Mouse (Mus musculus) midbrain, embryonic 10.5 days (tissue): ENCODE data around the gene Sdr42e1. TPM values are rescaled to one million over a fixed set of nuclear protein-coding genes. Genes with fewer than 3 reads are reported as not detected.

Experiments
- DNase-seq: peaks from one replicate; pipeline ENCODE4 v3.0.0-alpha.2; 2017; ENCODE audit warnings: low spot score
- H3K27ac ChIP-seq: fragments of 300-500 bp; sonication (generic); replicated peaks from 2 replicates; pipeline ENCODE4 v1.5.1; 2016; ENCODE audit warnings: mild to moderate bottlenecking
- H3K27me3 ChIP-seq: fragments of 300-500 bp; sonication (generic); 2 replicates; pipeline ENCODE4 v1.6.1; 2016; ENCODE audit warnings: low read depth, mild to moderate bottlenecking; ENCODE audit not compliant: poor library complexity, severe bottlenecking
- H3K36me3 ChIP-seq: fragments of 300-500 bp; sonication (generic); 2 replicates; pipeline ENCODE4 v1.6.1; 2016; ENCODE audit warnings: mild to moderate bottlenecking, moderate library complexity
- H3K4me1 ChIP-seq: fragments of 300-500 bp; sonication (generic); 2 replicates; pipeline ENCODE4 v1.6.1; 2016
- H3K4me3 ChIP-seq: fragments of 300-500 bp; sonication (generic); 2 replicates; pipeline ENCODE4 v1.5.1; 2016; ENCODE audit warnings: mild to moderate bottlenecking, moderate library complexity
- H3K9me3 ChIP-seq: fragments of 300-500 bp; sonication (generic); replicated peaks from 2 replicates; pipeline ENCODE4 v1.6.1; 2016; ENCODE audit warnings: mild to moderate bottlenecking
- WGBS: fragments of 180-500 bp; shearing (Covaris S2); methylation state at CpG from one replicate; pipeline ENCODE4 v1.1.7; 2016; 5-methylcytosine and 5-hydroxymethylcytosine counted together
- polyA plus RNA-seq: library from polyadenylated mRNA; unstranded; fragments of >200 nt; fragmentation: Nextera tagmentation; extraction: Ambion mirVana; gene quantifications from 2 replicates; pipeline ENCODE4 v1.2.1, GENCODE M21; 2016

The Sdr42e1 gene
- polyA plus RNA-seq, 1 experiment from 2014 or later, result 0.46 TPM

- no peak for DNase-seq
- H3K4me1 ChIP-seq, result no peaks in the 10 kb centered on the region
- H3K36me3 ChIP-seq, result no peaks in the 10 kb centered on the region
- H3K27me3 ChIP-seq, result no peaks in the 10 kb centered on the region
- no peak overlapping the region for H3K27ac ChIP-seq
- H3K4me3 ChIP-seq, result no peak overlapping the region
- 0 out of 2 replicates have a peak, but pooled peaks cover 3% of the 10 kb centered on the region for H3K9me3 ChIP-seq
- 80% methylated on average over 5 of the region's 5 CpGs for WGBS
Observed at GRCm38 (mm10) chr8:117646440-117646839, 27.0 kb downstream of the Sdr42e1 start.

DNA sequence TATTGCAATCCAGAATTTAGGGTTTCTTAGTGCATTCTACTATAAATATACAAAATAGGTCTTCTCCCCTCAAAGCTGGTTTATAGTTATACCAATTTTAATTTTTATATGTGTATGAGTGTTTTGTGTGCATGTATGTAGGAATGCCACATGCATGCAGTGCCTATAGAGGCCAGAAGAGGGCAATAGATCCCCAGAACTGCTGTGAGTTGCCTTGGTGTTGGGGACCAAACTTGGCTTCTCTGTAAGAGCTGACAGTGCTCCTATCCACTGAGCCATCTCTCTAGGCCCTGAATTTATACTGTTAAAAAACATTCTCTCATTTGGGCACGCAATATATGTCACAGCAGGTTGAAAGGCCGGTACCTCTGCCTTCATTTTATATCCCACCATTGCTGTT is 27.5 kb downstream of the Sdr42e1 start:
- H3K36me3 ChIP-seq, result no peaks in the 10 kb centered on the region
- 49% methylated on average over 2 of the region's 2 CpGs for WGBS

DNA sequence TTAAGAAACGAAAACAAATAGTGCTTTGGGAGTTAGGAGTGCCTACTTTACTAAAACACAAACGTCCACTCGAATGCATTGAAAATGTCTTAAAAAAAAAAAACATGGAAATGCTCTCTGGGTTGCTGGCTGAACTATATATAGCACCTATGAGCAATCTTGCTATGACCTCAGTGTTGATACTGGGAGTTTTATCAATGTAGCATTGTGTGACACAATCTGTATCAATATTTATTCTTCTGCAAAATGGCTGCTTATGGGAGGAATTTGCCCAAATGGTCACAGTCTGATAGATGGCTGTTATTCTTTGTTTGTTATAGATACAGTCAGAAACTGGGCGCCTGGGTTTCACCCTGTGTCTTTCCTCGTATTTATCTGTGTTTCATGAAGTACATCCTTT is 28.0 kb downstream of the Sdr42e1 start:
- Histone ChIP-seq H3K4me1 (no peaks in the 10 kb centered on the region), H3K9me3 (0 out of 2 replicates have a peak, but pooled peaks cover 9% of the 10 kb centered on the region), H3K36me3 (no peaks in the 10 kb centered on the region), H3K27me3 (no peaks in the 10 kb centered on the region), H3K27ac (no peak overlapping the region), H3K4me3 (no peak overlapping the region)
- DNase-seq, result no peak
- 69% methylated on average over 5 of the region's 5 CpGs for WGBS

More for the DNA sequence above, 27.5 kb downstream of the Sdr42e1 start:
- Histone ChIP-seq H3K27me3 (no peaks in the 10 kb centered on the region), H3K27ac (no peak overlapping the region), H3K9me3 (0 out of 2 replicates have a peak, but pooled peaks cover 8% of the 10 kb centered on the region), H3K4me1 (no peaks in the 10 kb centered on the region), H3K4me3 (no peak overlapping the region)
- DNase-seq, result peak; percentile 42

DNA sequence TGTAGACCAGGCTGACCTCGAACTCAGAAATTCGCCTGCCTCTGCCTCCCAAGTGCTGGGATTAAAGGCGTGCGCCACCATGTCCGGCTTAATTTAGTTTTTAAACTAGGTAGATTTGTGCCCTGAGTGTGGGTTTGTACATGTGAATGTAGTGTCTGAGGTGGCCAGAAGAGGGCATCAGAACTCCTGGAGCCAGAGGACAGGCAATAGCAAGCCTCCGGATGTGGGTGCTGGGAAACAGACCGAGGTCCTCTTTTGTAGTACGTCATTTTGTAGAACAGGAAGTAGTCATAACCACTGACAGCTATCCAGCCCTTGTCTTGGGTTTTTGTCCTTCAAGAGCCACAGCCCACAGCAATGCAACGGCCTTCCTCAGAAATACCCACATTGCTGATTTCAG is 33.9 kb downstream of the Sdr42e1 start:
- H3K27ac ChIP-seq, result no peak overlapping the region
- H3K36me3 ChIP-seq, result no peaks in the 10 kb centered on the region
- 0 out of 2 replicates have a peak, but pooled peaks cover 16% of the 10 kb centered on the region for H3K9me3 ChIP-seq
- no peaks in the 10 kb centered on the region for H3K4me1 ChIP-seq
- 93% methylated on average over 9 of the region's 9 CpGs for WGBS
- no peaks in the 10 kb centered on the region for H3K27me3 ChIP-seq
- H3K4me3 ChIP-seq, result no peak overlapping the region
- no peak for DNase-seq

DNA sequence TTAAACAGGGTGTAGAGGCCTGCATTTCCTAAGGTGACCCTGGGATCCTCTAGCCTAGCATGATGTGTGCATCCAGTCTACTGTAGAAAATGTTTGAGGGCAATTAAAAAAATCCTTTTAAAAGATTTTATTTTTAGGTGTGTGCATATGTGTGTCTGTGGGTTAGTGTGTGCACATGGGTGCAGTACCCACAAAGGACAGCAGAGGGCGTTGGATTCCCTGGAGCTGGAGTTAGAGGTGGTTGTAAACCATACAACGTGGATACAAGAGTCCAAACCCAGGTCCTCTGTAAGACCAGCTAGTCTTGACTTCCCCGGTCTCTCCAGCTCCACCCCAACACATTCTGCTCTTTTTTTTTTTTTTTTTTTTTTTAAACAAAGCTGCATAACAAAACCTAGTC is 36.0 kb downstream of the Sdr42e1 start:
- 68% methylated on average over 3 of the region's 3 CpGs for WGBS
- Histone ChIP-seq H3K27me3 (no peaks in the 10 kb centered on the region), H3K27ac (no peak overlapping the region), H3K9me3 (0 out of 2 replicates have a peak, but pooled peaks cover 16% of the 10 kb centered on the region), H3K4me1 (no peaks in the 10 kb centered on the region), H3K4me3 (no peak overlapping the region), H3K36me3 (no peaks in the 10 kb centered on the region)
- DNase-seq, result no peak

GRCm38 (mm10) chr8:117634406-117634805 is 39.1 kb downstream of the Sdr42e1 start:
- no peak overlapping the region for H3K27ac ChIP-seq
- no peak for DNase-seq
- 0 out of 2 replicates have a peak, but pooled peaks cover 7% of the 10 kb centered on the region for H3K9me3 ChIP-seq
- no peaks in the 10 kb centered on the region for H3K36me3 ChIP-seq
- no peaks in the 10 kb centered on the region for H3K27me3 ChIP-seq
- H3K4me1 ChIP-seq, result no peaks in the 10 kb centered on the region
- WGBS, result 85% methylated on average over 7 of the region's 7 CpGs
- no peak overlapping the region for H3K4me3 ChIP-seq

- 0 out of 2 replicates have a peak, but pooled peaks cover 7% of the 10 kb centered on the region for H3K9me3 ChIP-seq
- DNase-seq, result no peak
- WGBS, result 84% methylated on average over 5 of the region's 5 CpGs
- no peaks in the 10 kb centered on the region for H3K27me3 ChIP-seq
- H3K36me3 ChIP-seq, result no peaks in the 10 kb centered on the region
- H3K4me1 ChIP-seq, result no peaks in the 10 kb centered on the region
- no peak overlapping the region for H3K4me3 ChIP-seq
- no peak overlapping the region for H3K27ac ChIP-seq
Observed at GRCm38 (mm10) chr8:117632532-117632931, 41.0 kb downstream of the Sdr42e1 start.

GRCm38 (mm10) chr8:117627096-117627495 is 46.4 kb downstream of the Sdr42e1 start:
- Histone ChIP-seq H3K27ac (no peak overlapping the region), H3K4me1 (no peaks in the 10 kb centered on the region), H3K36me3 (no peaks in the 10 kb centered on the region), H3K27me3 (no peaks in the 10 kb centered on the region), H3K9me3 (0 out of 2 replicates have a peak, but pooled peaks cover 3% of the 10 kb centered on the region), H3K4me3 (no peak overlapping the region)
- no peak for DNase-seq
- WGBS, result 75% methylated on average over 9 of the region's 9 CpGs

- Histone ChIP-seq H3K4me3 (no peak overlapping the region), H3K36me3 (no peaks in the 10 kb centered on the region), H3K27ac (no peak overlapping the region), H3K9me3 (0 out of 2 replicates have a peak, but pooled peaks cover 3% of the 10 kb centered on the region), H3K4me1 (no peaks in the 10 kb centered on the region), H3K27me3 (no peaks in the 10 kb centered on the region)
- WGBS, result 75% methylated on average over 14 of the region's 14 CpGs
- DNase-seq, result peak; percentile 50
Observed at GRCm38 (mm10) chr8:117626040-117626838, 47.2 kb downstream of the Sdr42e1 start.

- WGBS, result 91% methylated on average over 12 of the region's 12 CpGs
- DNase-seq, result no peak
- Histone ChIP-seq H3K36me3 (no peaks in the 10 kb centered on the region), H3K4me3 (no peak overlapping the region), H3K4me1 (no peaks in the 10 kb centered on the region), H3K27ac (no peak overlapping the region), H3K27me3 (no peaks in the 10 kb centered on the region), H3K9me3 (peaks cover 13% of the 10 kb centered on the region)
Observed at GRCm38 (mm10) chr8:117612861-117613260, 60.6 kb downstream of the Sdr42e1 start.

Other genes starting within 250 kb of the Sdr42e1 start
- 3.5 and 3.8 TPM in 2 replicates for gene Plcg2, start 175.4 kb downstream of the Sdr42e1 start, polyA plus RNA-seq
- gene Hsd17b2, start 28.2 kb upstream of the Sdr42e1 start, polyA plus RNA-seq, result 0.17 TPM in 1 of 2 replicates, not detected in the other
- gene Mphosph6, start 128.3 kb upstream of the Sdr42e1 start, polyA plus RNA-seq, result 60.5 and 61.4 TPM in 2 replicates